Mouse (Mus musculus) stomach, postnatal 0 days (tissue): ENCODE data around the gene Gtf2a2.

ENCODE experiments used
- CTCF ChIP-seq: IDR thresholded peaks from 2 replicates; pipeline ENCODE4 v1.5.1; 2016; ENCODE audit warnings: antibody characterized with exemption, low read depth, mild to moderate bottlenecking, moderate library complexity
- EP300 ChIP-seq: optimal IDR thresholded peaks from 2 replicates; pipeline ENCODE3; 2016; ENCODE audit warnings: antibody characterized with exemption

DNA sequence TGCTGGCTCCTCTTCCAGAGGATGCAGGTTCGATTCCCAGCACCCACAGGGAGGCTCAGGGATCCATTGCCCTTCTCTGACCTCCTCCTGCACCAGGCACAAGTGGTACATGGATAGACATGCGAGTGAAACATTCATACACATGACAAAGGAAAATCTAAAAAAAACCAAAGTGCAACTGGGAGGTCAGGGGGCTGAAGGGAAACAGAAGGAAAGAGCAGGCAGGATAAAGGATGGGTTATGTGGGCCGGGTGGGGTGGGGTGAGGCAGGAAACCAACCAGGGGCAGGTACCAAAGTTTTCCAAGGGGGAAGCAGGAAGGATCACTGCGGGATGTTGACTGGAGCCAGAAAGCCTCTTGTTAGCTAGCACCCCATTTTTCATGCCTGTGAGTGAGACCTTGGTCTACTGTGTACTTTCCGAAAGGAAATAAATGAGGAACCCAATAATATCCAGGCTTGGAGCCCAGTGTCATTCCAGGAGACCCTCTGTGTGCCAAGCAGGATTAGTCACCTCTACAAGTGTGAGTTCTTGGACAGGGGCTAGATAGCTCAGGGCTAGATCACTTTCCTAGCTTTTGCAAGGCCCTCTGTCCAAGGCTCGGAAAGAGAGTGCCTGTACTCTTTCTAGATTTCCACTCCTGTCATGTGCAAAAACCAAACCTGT is 36.5 kb downstream of the Gtf2a2 start:
- TF ChIP-seq CTCF (no peak), EP300 (no peak)
